Mouse (Mus musculus): Measurements from ENCODE around the gene Fgfr2.

- no peak for TF ChIP-seq CEBPB (IDR thresholded peaks at IDR 0.05; ENCODE audit: insufficient read depth, poor library complexity, severe bottlenecking)
- TF ChIP-seq MAX (IDR thresholded peaks at IDR 0.05; ENCODE audit: low read depth), result no peak
- no peak for TF ChIP-seq USF1 (IDR thresholded peaks at IDR 0.05; ENCODE audit: low read depth)
- no peak for TF ChIP-seq TCF3 (IDR thresholded peaks at IDR 0.05; ENCODE audit: insufficient read length, low read depth)
- TF ChIP-seq POLR2AphosphoS2 (IDR thresholded peaks at IDR 0.05; ENCODE audit: insufficient read length, low read depth), result no peak
- no peak for TF ChIP-seq POLR2A (IDR thresholded peaks at IDR 0.05; ENCODE audit: insufficient read length, low read depth)
- no peak for TF ChIP-seq MYOD1 (IDR thresholded peaks at IDR 0.05; ENCODE audit: control insufficient read depth in 1 of 3, insufficient read length in 2 of 3, low read depth in 2 of 3)
- TF ChIP-seq TCF12 (IDR thresholded peaks at IDR 0.05; ENCODE audit: insufficient read depth, poor library complexity, severe bottlenecking), result no peak
- no peak for TF ChIP-seq E2F4 (IDR thresholded peaks at IDR 0.05; ENCODE audit: insufficient read depth)
- TF ChIP-seq MYOG (IDR thresholded peaks at IDR 0.05; ENCODE audit: control insufficient read depth in 1 of 3, insufficient read depth in 1 of 3, insufficient read length in 2 of 3, low read depth in 2 of 3), result no peak
- TF ChIP-seq SRF (IDR thresholded peaks at IDR 0.05; ENCODE audit: control insufficient read depth, insufficient read length, low read depth), result no peak
- no peak for TF ChIP-seq REST (IDR thresholded peaks at IDR 0.05; ENCODE audit: insufficient read depth, insufficient read length)
Observed at GRCm38 (mm10) chr7:130900233-130900848, 2222.8 kb downstream of the Fgfr2 start.
